Mouse (Mus musculus) lung, postnatal 10 days (tissue): ENCODE measurements around the gene Dgkg.

ENCODE experiments used
- DNase-seq: peaks from one replicate; pipeline ENCODE4 v3.0.0; 2021

Gene Dgkg

GRCm38 (mm10) chr16:22493396-22493795, 163.6 kb downstream of the Dgkg start:
- no peak for DNase-seq

GRCm38 (mm10) chr16:22491446-22492166, 165.4 kb downstream of the Dgkg start:
- no peak for DNase-seq

DNA sequence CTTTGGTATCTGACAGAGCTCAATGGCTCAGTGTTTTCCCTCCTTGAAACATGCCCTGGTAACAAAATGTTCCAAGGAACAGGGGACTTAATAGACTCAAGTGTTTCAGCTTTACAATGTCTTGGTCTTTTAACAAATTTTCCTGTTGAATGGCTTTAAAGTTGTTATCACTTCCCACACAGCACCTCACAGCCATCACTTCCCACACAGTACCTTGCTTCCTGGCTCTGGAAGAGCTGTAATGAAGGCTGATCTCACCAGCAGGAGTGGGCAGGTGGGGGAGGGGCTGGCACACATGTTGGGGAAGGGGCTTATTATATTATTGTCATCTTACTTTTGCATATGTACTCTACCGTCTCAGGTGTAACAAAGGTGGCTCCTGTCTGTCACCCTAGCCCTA, 173.1 kb downstream of the Dgkg start:
- no peak for DNase-seq

- DNase-seq = no peak
These were observed 177.7 kb downstream of the Dgkg start for GRCm38 (mm10) chr16:22479322-22479721.

GRCm38 (mm10) chr16:22471728-22472127, 185.3 kb downstream of the Dgkg start:
- DNase-seq = no peak

DNA sequence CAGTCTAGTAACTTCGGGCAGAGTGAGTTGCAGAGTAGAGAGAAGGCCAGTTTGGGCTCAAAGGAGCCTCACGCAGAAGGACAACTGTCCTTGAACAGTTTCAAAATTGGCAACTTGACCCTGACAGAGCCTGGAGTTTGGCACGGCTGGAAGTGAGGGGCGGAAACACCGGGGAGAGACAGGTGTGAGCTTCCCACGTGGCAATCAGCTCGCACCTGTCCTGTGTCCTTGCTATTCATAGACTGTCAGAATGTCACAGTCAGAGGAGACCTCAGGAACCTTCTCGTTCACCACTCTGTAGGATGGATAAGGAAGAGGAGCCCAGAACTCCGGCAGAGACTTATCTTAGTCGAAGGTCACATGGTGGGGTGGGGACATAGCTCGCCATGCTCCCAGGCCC, 187.6 kb downstream of the Dgkg start:
- no peak for DNase-seq

DNA sequence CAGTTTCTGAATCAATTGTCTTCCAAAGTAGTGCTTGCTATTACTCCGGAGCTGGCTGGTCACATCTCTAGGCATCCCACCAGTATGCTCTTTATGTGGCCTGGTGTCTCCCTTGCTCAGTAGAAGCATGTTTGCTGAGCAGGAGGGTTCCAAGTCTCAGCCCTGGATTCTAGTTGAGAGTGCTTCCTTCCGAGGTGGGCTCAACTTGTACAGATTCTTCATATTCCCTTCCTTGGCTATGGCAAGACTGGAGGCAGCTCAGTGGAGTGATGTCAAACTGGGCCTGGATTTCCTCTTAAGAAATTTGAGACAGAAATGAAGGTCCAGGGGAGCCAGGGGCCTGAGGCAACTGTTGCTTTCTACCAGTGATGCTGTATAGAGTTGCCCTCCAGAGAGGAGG, 189.9 kb downstream of the Dgkg start:
- DNase-seq = no peak

DNA sequence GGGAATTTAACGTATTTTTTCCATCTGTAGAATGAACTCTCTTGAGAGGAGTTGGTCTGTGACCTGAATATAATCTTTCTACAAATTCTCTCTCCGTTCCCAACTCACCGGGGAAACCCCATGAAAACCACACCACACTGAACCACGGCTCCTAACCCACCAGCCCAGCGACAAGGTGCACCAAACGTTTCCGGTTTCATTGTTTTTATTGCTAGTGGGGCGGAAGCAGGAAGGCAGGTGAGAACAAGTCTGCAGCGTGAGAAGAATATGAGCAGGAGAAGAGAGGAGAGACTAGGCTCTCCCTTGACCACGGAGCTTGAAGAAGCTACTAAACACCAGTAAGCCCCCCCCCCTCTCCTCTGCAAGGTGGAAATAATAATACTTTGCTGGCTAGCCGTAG, 190.6 kb downstream of the Dgkg start:
- no peak for DNase-seq

DNA sequence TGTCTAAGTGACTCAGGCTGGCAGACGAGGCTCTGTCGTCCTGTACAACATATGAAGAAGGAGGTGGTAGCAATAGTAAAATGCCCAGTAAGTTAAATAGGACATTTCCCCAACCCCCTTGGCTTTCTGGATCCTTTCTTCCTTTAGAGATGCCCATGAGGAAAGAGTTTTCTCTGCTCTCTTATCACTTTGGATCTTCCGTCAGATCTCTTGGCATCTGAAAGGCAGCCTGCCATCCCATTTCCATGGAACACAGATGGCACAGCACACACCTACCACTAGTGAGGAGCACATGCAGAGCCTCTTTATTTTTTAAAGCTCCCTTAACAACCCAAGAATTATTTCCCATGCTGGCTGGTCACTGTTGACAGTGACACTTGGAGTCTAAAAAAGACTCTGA, 194.8 kb downstream of the Dgkg start:
- no peak for DNase-seq

DNA sequence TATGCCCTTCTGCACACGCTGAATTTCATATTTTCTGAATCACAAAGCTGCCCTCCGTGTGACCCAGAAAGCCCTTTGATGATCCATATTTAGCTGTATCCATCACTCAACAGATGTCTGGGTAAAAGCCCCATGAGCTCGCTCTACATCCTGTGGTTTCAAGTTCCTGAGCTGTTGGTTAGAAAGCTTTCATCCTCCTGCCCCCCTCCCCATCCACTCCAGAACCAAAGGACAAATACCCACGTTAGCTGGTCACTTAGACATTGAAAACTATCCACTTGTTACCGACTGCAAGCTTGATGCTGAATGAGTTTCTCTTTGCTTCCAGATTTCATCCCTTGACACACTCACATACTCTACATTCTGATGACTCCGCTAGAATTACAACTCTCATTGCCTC, 195.3 kb downstream of the Dgkg start:
- no peak for DNase-seq

DNA sequence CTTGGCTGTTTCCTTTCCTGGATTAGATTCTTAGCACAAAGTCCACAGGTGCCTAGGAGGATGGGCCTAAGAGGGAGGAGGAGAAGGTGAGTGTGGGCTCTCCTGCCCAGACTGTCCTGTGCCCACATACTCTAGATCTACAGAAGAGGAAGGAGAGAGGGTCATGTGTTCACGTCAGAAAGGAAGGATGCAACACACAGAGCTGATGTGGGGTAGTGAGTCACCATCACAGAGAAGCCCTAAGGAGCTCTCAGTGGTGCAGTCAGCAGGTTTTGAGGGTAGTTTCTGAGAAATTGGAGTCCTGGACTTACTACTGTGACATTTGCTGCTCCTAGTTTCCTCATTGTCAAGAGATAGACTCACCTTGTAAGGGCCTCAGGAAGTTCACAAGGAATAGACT, 196.1 kb downstream of the Dgkg start:
- DNase-seq = no peak

DNA sequence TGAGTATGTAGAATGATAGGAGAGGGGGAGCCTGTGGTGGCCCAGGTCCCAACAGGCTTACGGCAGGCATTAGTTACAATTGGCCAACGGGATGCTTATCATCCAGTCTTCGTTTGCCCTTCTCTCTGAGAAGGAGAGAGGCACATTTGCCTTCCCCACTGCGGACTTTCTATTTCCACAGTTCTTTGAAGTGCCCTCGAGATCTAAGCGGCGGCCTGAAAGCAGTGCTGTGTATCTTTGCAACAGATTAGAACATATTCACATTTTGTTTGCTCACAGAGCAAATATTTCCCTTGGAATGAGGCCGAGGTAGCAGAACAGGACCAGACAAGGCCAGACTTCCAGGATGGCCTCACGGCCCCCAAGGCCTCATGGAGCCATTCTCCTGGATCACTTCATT, 204.9 kb downstream of the Dgkg start:
- peak; percentile 56 for DNase-seq

GRCm38 (mm10) chr16:22448093-22448492, 208.9 kb downstream of the Dgkg start:
- DNase-seq = no peak

- no peak for DNase-seq
These were observed 212.2 kb downstream of the Dgkg start for GRCm38 (mm10) chr16:22444786-22445185.

GRCm38 (mm10) chr16:22442202-22442601, 214.8 kb downstream of the Dgkg start:
- DNase-seq = no peak

DNA sequence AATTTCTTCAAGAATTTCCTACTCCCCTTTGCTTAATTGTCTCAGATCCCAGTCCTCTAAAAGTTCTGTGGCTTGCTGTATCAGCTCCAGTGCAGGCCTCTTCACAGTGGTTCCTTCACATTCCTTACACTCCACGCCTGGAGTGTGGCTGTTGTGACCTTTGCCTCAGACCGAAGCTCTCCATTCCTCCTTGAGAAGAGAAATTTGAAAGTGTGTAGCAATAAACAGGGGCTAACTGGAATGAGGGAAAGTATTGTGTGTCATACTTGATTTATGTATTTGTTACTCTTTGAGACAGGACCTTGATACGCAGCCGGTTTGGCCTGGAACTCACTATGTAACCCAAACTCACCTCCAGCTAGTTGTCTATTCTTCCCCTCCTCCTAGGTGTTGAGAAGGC, 215.7 kb downstream of the Dgkg start:
- peak; percentile 36 for DNase-seq

DNA sequence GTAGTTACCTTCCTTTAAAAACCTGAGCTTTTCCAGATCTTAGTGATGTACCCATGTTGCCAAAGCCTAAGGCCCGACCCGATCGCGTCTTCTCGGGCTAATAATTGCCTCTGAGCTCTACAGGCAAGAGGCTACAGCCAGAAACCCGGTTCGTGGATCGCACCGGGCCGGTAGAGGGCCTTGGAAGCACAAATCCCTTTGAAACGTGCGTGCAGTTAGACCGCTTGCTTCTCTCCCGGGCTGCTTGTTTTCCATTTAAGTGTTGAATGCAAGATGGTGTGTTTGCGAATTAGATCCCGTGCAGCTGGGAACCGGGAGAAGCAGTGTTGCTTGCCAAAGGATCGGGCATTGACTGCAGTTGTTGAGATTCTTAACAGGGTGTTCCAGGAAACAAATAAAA, 216.8 kb downstream of the Dgkg start:
- DNase-seq = peak; percentile 69

- DNase-seq = peak; percentile 99
These were observed 217.4 kb downstream of the Dgkg start, which contains the start of gene Etv5 for GRCm38 (mm10) chr16:22439499-22440177. Gene Etv5 (minus strand): TSS chr16:22439719.

- peak; percentile 83 for DNase-seq
These were observed 218.3 kb downstream of the Dgkg start for GRCm38 (mm10) chr16:22438441-22439373.

GRCm38 (mm10) chr16:22436106-22436505, 220.9 kb downstream of the Dgkg start:
- no peak for DNase-seq

DNA sequence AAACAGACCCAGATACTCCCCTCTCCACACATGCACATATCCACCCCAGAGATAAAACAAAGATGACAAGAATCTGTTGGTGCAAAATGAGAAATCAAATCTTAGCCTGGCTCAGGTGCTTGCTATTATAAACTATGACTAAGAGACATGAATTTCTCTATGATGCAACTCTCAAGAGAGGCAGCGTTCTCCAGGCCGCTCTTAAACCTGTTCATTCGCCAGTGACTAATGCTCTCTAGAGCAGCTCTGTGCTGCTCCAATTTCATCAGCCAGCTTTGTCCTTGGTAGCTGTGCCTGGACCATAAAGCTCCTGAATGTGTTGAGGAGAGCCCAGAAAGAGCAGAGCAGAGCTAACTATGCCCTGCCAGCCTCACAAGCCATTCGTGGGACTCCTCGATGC, 222.5 kb downstream of the Dgkg start:
- DNase-seq = no peak

DNA sequence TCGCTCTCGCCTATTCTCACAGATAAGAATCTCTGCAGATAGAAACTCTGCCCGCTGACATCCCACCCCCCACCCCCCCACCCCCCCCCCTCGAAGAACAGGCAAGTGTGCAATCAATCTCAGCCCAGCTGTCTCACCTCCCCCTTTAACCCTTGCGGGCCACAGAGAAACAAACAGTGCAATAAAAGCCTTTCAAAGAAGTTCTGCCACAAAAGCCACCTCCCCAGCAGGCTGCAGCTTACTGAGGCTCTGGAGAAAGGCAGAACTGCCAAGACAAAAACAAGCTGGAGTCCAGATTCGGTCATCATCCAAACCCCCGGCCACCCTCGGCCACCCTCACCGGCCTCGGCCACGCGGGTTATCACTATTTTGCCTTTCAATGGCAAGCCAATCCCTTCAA, 223.1 kb downstream of the Dgkg start:
- no peak for DNase-seq

DNA sequence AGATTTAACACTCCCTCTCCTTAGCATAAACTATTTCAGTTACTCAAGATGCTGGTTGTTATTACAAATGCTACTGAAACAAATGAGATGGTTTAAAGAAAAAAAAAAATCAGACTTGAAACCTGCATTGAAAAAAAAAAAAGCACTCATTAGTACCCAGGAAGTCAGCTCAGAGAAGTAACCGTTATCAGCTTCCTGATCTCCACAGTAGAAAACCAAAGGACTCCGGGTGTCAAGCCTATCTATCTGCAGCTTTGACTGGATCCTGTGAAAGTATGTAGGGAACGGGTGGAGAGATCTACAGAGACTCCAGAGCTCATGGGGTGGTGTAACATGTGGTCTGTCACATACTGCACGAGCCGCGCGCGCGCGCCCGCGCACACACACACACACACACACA, 225.2 kb downstream of the Dgkg start:
- DNase-seq = no peak

DNA sequence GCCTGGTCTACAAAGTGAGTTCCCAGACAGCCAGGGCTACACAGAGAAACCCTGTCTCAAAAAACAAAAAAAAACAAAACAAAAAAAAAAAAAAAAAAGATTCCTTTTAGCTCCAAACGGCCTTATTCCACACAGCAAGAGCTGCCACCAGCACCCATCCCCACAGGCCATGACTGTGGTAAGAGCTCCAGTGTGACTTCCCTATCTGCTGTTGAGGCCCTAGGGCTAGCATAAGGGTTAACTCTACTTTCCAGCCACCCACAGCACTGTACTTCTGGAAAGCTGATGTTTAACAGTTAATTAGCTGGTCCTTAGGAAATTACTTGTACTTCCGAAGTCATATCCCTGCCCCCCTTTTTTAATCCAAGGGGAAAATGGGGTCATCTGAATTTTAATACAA, 225.7 kb downstream of the Dgkg start:
- no peak for DNase-seq
